Mouse (Mus musculus): ENCODE results near the gene Tex9.

DNA sequence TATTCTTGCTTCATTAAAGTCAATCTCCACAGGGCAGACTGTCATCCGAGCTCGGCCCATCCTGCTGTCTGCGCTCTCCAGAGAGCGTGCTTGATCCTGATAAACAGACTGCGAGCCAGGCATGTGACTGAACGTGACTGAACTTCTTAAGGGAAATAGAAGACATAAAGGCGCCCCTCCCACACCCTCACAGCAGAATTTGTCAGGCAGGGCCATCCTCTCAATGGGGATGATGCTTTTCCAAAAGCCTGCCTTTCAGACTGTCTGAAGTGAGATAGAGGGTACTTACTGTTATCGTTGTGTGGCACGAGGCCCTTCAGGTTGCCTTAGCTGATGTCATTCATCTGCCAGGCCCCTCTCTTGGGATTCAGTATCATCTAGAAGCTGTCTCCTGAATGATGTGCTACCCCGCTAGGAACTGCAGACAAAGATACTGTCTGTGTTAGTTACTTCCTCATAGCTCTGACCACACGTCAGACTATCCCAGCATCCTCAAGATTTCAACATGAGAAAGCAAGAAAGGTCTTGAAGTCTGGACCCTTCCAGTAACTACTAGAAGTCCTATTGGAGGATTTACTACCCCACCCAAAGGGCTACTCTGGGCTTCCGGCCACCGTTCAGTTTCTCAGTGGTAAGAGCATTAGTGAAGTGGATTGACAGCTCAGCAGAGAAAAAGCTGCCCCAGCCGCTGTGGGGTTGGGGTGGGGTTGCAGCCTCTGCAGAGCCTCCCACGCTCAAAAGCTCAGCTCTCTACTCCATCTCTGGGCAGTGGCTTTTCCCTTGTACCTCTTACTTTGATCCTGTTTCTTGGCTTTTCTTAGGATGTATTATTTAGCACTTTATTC is 82.4 kb downstream of the Tex9 start:
- TF ChIP-seq CTCF (IDR thresholded peaks at IDR 0.05; ENCODE audit: insufficient read depth, low read depth, low read length) = no peak
- TF ChIP-seq POLR2A (IDR thresholded peaks at IDR 0.05; ENCODE audit: insufficient read depth, low read depth, low read length) = no peak
